Mouse (Mus musculus): Measurements from ENCODE around the gene Herc3. TPM values are rescaled to one million over a fixed set of nuclear protein-coding genes. Genes with fewer than 3 reads are reported as not detected.

Herc3 gene
- polyA plus RNA-seq, 1 experiment = 33.6 TPM

- no peak overlapping the region for H3K27ac ChIP-seq (replicated peaks; ENCODE audit: low read depth, low read length)
- H3K4me1 ChIP-seq (ENCODE audit: control insufficient read depth, insufficient read depth, insufficient read length, low read length) = peaks cover 2% of the 10 kb centered on the region; the same call in 1 of the 2 replicates
- no peak overlapping the region for H3K4me3 ChIP-seq (ENCODE audit: insufficient read depth, low read depth, low read length)
Measured at GRCm38 (mm10) chr6:58962691-58963090, 131.4 kb downstream of the Herc3 start.

- peak overlapping the region; percentile 44 for H3K27ac ChIP-seq (replicated peaks; ENCODE audit: low read depth, low read length)
- H3K4me1 ChIP-seq (ENCODE audit: control insufficient read depth, insufficient read depth, insufficient read length, low read length) = peaks cover 2% of the 10 kb centered on the region; the same call in 1 of the 2 replicates
- no peak overlapping the region for H3K4me3 ChIP-seq (ENCODE audit: insufficient read depth, low read depth, low read length)
Measured at GRCm38 (mm10) chr6:58964091-58964490, 132.8 kb downstream of the Herc3 start.

GRCm38 (mm10) chr6:58964565-58964964 lies 133.3 kb downstream of the Herc3 start:
- H3K27ac ChIP-seq (replicated peaks; ENCODE audit: low read depth, low read length) = no peak overlapping the region; the same call in 1 of the 2 replicates
- H3K4me3 ChIP-seq (ENCODE audit: insufficient read depth, low read depth, low read length) = no peak overlapping the region
- H3K4me1 ChIP-seq (ENCODE audit: control insufficient read depth, insufficient read depth, insufficient read length, low read length) = peaks cover 2% of the 10 kb centered on the region; the same call in 1 of the 2 replicates

GRCm38 (mm10) chr6:58965071-58965831 lies 134.0 kb downstream of the Herc3 start:
- Histone ChIP-seq H3K4me3 (ENCODE audit: insufficient read depth, low read depth, low read length) (0 out of 2 replicates have a peak overlapping the region, but pooled peaks have one; percentile 19), H3K27ac (replicated peaks; ENCODE audit: low read depth, low read length) (peak overlapping the region; percentile 64), H3K4me1 (ENCODE audit: control insufficient read depth, insufficient read depth, insufficient read length, low read length) (peaks cover 2% of the 10 kb centered on the region; the same call in 1 of the 2 replicates)

GRCm38 (mm10) chr6:58968272-58968671 lies 137.0 kb downstream of the Herc3 start:
- peak overlapping the region; percentile 67 for H3K27ac ChIP-seq (replicated peaks; ENCODE audit: low read depth, low read length)

More at GRCm38 (mm10) chr6:58968272-58968671, 137.0 kb downstream of the Herc3 start:
- Histone ChIP-seq H3K4me3 (ENCODE audit: insufficient read depth, low read depth, low read length) (no peak overlapping the region), H3K4me1 (ENCODE audit: control insufficient read depth, insufficient read depth, insufficient read length, low read length) (peaks cover 2% of the 10 kb centered on the region; the same call in 1 of the 2 replicates)

Other genes with a start within 250 kb of the Herc3 start
- 11.9 and 29.4 TPM in 2 replicates for gene Abcg2, start 246.9 kb upstream of the Herc3 start, polyA plus RNA-seq (2012; ENCODE audit: insufficient read depth, insufficient read length, missing spikeins)
- gene Nap1l5, start 75.6 kb downstream of the Herc3 start, polyA plus RNA-seq (2012; ENCODE audit: insufficient read depth, insufficient read length, missing spikeins) = 18.0 and 22.0 TPM in 2 replicates
- gene Fam13a, start 193.1 kb downstream of the Herc3 start, polyA plus RNA-seq (2012; ENCODE audit: insufficient read depth, insufficient read length, missing spikeins) = 80.3 and 118 TPM in 2 replicates